Mouse (Mus musculus): Measurements from ENCODE around the gene Arhgdib. TPM values are rescaled to one million over a fixed set of nuclear protein-coding genes. Genes with fewer than 3 reads are reported as not detected.

Gene Arhgdib
- polyA plus RNA-seq, 1 experiment from 2014 or later, result 164 TPM

GRCm38 (mm10) chr6:136921601-136922000, 20.1 kb downstream of the Arhgdib start:
- Histone ChIP-seq H3K27ac (ENCODE audit: low read length) (no peak overlapping the region), H3K9me3 (replicated peaks; ENCODE audit: control insufficient read depth, low read length) (no peaks in the 10 kb centered on the region), H3K9ac (ENCODE audit: low read depth, low read length) (no peak overlapping the region), H3K4me1 (ENCODE audit: control insufficient read depth, low read depth, low read length) (no peaks in the 10 kb centered on the region), H3K4me2 (ENCODE audit: low read depth, low read length) (no peak overlapping the region), H3K27me3 (ENCODE audit: control insufficient read depth, insufficient read depth, low read depth, low read length) (no peaks in the 10 kb centered on the region), H3K4me3 (ENCODE audit: low read depth, low read length) (no peak overlapping the region), H3K36me3 (ENCODE audit: control insufficient read depth, insufficient read depth) (no peaks in the 10 kb centered on the region; the same call in 1 of the 2 replicates)
- WGBS (ENCODE audit: insufficient replicate concordance), result 57% methylated on average over 7 of the region's 7 CpGs
- no peak for ATAC-seq (ENCODE audit: low read depth)

DNA sequence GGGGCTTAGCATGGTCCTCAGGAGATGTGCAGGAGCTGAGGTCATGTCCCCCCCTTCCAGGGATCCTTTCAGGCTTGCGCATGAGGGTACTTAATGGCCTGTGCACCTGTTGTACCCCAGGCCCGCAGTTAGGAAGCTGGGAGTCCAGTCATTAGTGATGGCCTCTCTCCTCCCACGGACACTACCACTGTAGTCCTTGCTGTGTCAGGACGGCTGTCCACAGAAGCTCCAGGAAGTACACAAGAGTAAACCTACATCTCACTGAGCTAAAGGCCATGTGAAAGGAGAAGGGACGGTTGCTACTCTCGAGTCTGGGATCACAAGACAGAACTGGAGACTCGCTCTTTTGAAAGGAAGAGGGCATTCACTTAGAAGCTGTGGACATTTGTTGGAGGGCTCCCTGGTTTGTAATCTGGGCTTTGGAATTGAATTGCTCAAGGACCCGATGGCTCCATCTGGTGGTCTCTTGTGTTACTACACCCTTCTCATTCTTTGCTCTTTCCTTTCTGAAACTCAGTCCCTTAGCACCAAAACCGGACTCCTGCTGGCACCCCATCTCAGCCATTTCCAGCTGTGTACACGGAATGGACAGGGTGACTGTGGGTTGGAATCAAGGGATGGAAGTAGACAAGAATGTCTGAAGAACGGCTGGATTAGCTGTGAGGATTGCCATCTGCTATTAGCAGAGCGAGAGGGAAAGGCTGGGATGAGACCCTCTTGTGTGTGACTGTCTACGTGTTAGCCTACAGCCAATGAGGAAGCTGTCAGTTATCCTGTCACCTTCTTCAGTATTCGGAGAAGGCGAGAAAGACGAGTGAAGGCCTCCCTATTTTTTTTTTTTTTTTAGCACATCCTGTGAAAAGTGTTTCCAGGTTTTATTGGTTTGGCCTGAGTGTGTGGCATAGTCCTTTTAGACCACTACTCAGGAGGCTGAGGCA, 21.1 kb downstream of the Arhgdib start:
- Histone ChIP-seq H3K4me2 (ENCODE audit: low read depth, low read length) (no peak overlapping the region), H3K9me3 (replicated peaks; ENCODE audit: control insufficient read depth, low read length) (no peaks in the 10 kb centered on the region), H3K27ac (ENCODE audit: low read length) (no peak overlapping the region), H3K4me1 (ENCODE audit: control insufficient read depth, low read depth, low read length) (no peaks in the 10 kb centered on the region), H3K27me3 (ENCODE audit: control insufficient read depth, insufficient read depth, low read depth, low read length) (no peaks in the 10 kb centered on the region), H3K4me3 (ENCODE audit: low read depth, low read length) (no peak overlapping the region), H3K9ac (ENCODE audit: low read depth, low read length) (no peak overlapping the region), H3K36me3 (ENCODE audit: control insufficient read depth, insufficient read depth) (no peaks in the 10 kb centered on the region; the same call in 1 of the 2 replicates)
- WGBS (ENCODE audit: insufficient replicate concordance), result 33% methylated on average over 16 of the region's 16 CpGs
- no peak for ATAC-seq (ENCODE audit: low read depth)

DNA sequence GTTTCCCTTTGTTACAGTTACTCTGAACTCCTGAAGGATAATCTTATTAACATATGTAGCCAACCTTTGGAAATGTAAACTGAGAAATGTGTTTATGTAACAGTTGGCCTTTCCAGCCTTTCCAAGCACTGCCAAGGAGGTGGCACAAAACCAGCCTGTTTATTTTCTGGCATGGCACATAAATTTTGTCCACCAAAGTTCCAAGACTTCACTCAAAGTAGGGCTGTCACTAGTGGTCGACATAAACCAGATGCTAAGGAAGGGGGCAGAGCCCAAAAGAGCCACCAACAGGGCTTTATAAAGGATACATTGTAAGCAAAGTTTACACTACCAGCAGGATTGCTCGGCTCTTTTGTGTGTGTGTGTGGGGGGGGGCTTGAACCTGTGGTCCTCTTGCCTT, 23.8 kb downstream of the Arhgdib start:
- H3K27ac ChIP-seq (ENCODE audit: low read length), result no peak overlapping the region
- no peak overlapping the region for H3K9ac ChIP-seq (ENCODE audit: low read depth, low read length)
- H3K4me1 ChIP-seq (ENCODE audit: control insufficient read depth, low read depth, low read length), result no peaks in the 10 kb centered on the region
- H3K4me3 ChIP-seq (ENCODE audit: low read depth, low read length), result no peak overlapping the region
- H3K9me3 ChIP-seq (replicated peaks; ENCODE audit: control insufficient read depth, low read length), result no peaks in the 10 kb centered on the region
- no peaks in the 10 kb centered on the region for H3K36me3 ChIP-seq (ENCODE audit: control insufficient read depth, insufficient read depth)
- no peak overlapping the region for H3K4me2 ChIP-seq (ENCODE audit: low read depth, low read length)
- no peaks in the 10 kb centered on the region for H3K27me3 ChIP-seq (ENCODE audit: control insufficient read depth, insufficient read depth, low read depth, low read length)
- ATAC-seq (ENCODE audit: low read depth), result no peak
- WGBS (ENCODE audit: insufficient replicate concordance), result 57% methylated on average over 2 of the region's 2 CpGs

DNA sequence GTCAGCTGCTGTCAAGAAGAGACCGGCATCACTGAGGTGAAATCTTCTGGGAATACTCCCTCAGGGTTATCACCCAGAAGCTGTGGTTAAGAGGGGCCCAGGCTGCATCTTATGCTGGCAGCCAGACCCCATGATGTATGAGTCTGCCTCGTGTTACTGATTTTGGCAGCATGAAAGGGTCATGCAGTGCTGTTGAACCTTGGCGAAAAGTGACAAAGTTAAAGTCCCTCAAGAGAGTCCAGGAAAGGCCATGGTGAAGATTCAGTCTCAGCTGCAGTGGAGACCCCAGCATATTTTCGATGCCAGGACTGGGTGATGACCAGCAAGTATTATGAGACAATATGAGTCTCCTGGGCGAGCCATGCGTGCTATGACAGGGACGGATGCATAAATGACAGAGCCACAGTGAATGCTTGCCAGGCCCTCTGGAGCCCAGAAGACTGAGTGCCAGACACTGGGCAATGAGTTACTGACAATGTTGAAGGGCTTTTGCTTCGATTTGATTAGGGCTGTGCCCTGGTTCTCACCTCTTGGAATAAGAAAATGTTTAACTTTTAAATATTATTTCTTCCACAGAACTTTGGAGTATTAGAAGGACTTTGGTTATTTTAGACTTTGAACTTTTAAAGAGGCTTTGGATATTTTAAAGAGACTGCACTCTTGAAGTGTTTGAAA, 25.8 kb downstream of the Arhgdib start:
- no peak overlapping the region for H3K9ac ChIP-seq (ENCODE audit: low read depth, low read length)

GRCm38 (mm10) chr6:136914234-136914633, 27.5 kb downstream of the Arhgdib start:
- no peak overlapping the region for H3K27ac ChIP-seq (ENCODE audit: low read length)
- H3K9ac ChIP-seq (ENCODE audit: low read depth, low read length), result no peak overlapping the region
- no peak for ATAC-seq (ENCODE audit: low read depth)
- no peak overlapping the region for H3K4me2 ChIP-seq (ENCODE audit: low read depth, low read length)
- no peaks in the 10 kb centered on the region for H3K36me3 ChIP-seq (ENCODE audit: control insufficient read depth, insufficient read depth)
- no peaks in the 10 kb centered on the region for H3K9me3 ChIP-seq (replicated peaks; ENCODE audit: control insufficient read depth, low read length)
- H3K4me1 ChIP-seq (ENCODE audit: control insufficient read depth, low read depth, low read length), result no peaks in the 10 kb centered on the region
- H3K4me3 ChIP-seq (ENCODE audit: low read depth, low read length), result no peak overlapping the region
- H3K27me3 ChIP-seq (ENCODE audit: control insufficient read depth, insufficient read depth, low read depth, low read length), result no peaks in the 10 kb centered on the region
- 73% methylated on average over 6 of the region's 6 CpGs for WGBS (ENCODE audit: insufficient replicate concordance)

More for the DNA sequence above, 25.8 kb downstream of the Arhgdib start:
- ATAC-seq (ENCODE audit: low read depth), result no peak
- H3K4me2 ChIP-seq (ENCODE audit: low read depth, low read length), result no peak overlapping the region
- no peaks in the 10 kb centered on the region for H3K4me1 ChIP-seq (ENCODE audit: control insufficient read depth, low read depth, low read length)
- H3K27me3 ChIP-seq (ENCODE audit: control insufficient read depth, insufficient read depth, low read depth, low read length), result no peaks in the 10 kb centered on the region
- H3K36me3 ChIP-seq (ENCODE audit: control insufficient read depth, insufficient read depth), result no peaks in the 10 kb centered on the region
- no peaks in the 10 kb centered on the region for H3K9me3 ChIP-seq (replicated peaks; ENCODE audit: control insufficient read depth, low read length)
- H3K4me3 ChIP-seq (ENCODE audit: low read depth, low read length), result no peak overlapping the region
- 64% methylated on average over 8 of the region's 8 CpGs for WGBS (ENCODE audit: insufficient replicate concordance)
- no peak overlapping the region for H3K27ac ChIP-seq (ENCODE audit: low read length)

DNA sequence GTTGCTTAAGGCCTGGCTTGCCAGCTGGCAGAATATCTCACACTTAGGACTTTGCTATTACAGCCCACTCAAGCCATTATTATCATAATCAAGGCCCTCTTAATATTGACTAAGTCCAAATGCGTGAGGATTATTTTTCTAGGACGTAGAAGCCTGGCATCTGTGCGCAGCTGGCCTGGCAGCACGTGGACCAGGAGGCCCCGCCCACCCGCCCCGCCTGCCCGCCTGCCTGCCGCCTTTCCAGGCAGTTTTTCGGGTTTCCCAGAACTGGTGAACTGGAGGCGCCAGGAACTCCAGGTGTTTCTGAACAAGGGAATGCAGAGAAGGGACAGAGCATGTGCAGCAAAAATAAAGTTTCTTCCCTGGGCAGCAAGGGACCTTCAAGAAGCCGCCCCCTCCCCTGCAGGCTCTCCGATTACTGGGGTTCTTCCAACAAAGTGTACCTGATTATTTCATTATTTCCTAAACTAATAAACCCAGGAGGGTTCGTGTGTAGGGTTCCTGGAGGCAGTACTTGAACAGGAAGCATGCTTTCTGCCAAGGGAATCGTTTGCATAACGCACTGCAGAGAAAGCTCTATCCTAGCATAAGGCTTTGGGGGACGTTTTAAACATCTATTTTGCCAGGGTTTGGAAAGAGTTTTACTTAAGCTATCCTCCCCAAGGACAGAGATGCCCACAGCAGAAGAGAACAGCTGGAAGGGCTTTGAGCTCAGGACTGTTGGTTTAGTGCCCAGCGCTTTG, 28.1 kb downstream of the Arhgdib start:
- no peak for ATAC-seq (ENCODE audit: low read depth)
- Histone ChIP-seq H3K4me3 (ENCODE audit: low read depth, low read length) (no peak overlapping the region), H3K4me1 (ENCODE audit: control insufficient read depth, low read depth, low read length) (no peaks in the 10 kb centered on the region), H3K4me2 (ENCODE audit: low read depth, low read length) (no peak overlapping the region), H3K9ac (ENCODE audit: low read depth, low read length) (no peak overlapping the region), H3K27ac (ENCODE audit: low read length) (no peak overlapping the region), H3K9me3 (replicated peaks; ENCODE audit: control insufficient read depth, low read length) (no peaks in the 10 kb centered on the region), H3K36me3 (ENCODE audit: control insufficient read depth, insufficient read depth) (no peaks in the 10 kb centered on the region), H3K27me3 (ENCODE audit: control insufficient read depth, insufficient read depth, low read depth, low read length) (no peaks in the 10 kb centered on the region)
- 29% methylated on average over 18 of the region's 18 CpGs for WGBS (ENCODE audit: insufficient replicate concordance)

- WGBS (ENCODE audit: insufficient replicate concordance), result 64% methylated on average over 1 of the region's 2 CpGs
These were observed 28.9 kb downstream of the Arhgdib start for GRCm38 (mm10) chr6:136912751-136913265.

DNA sequence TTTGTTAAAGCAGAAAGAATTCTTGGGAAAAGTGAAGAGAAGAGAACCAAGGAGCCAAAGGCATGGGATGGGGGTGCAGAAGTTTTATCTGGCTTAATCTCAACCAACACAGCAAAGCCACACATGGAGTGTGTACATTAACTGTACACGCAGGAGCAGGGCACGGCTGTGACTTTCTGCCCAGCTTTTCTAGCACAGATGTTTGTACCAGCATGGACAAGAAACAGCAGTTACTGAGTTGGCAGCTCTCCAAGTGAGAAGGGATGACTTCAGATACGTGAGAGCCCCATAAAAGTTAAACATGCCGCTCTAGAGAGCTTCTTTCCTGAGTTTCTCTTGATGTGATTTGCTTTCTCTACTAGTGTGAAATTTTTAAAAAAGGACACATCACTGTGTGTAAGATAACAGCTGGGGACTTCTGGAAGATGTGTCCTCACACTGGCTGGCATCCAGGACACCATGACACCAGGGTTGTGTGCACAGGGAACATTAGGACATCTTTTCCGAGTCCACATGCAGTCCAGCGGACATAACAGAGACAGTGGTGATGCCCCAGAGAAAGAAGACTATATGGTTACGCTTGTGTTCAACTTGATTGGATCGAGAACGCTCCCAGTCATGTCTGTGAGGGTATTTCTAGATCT, 31.3 kb downstream of the Arhgdib start:
- ATAC-seq (ENCODE audit: low read depth), result no peak
- no peak overlapping the region for H3K4me3 ChIP-seq (ENCODE audit: low read depth, low read length)
- H3K4me2 ChIP-seq (ENCODE audit: low read depth, low read length), result no peak overlapping the region
- H3K9ac ChIP-seq (ENCODE audit: low read depth, low read length), result no peak overlapping the region
- no peaks in the 10 kb centered on the region for H3K4me1 ChIP-seq (ENCODE audit: control insufficient read depth, low read depth, low read length)
- H3K9me3 ChIP-seq (replicated peaks; ENCODE audit: control insufficient read depth, low read length), result no peaks in the 10 kb centered on the region
- H3K36me3 ChIP-seq (ENCODE audit: control insufficient read depth, insufficient read depth), result no peaks in the 10 kb centered on the region
- H3K27me3 ChIP-seq (ENCODE audit: control insufficient read depth, insufficient read depth, low read depth, low read length), result no peaks in the 10 kb centered on the region
- WGBS (ENCODE audit: insufficient replicate concordance), result 66% methylated on average over 9 of the region's 9 CpGs
- H3K27ac ChIP-seq (ENCODE audit: low read length), result no peak overlapping the region

More at GRCm38 (mm10) chr6:136912751-136913265, 28.9 kb downstream of the Arhgdib start:
- Histone ChIP-seq H3K4me3 (ENCODE audit: low read depth, low read length) (no peak overlapping the region), H3K27ac (ENCODE audit: low read length) (no peak overlapping the region), H3K9ac (ENCODE audit: low read depth, low read length) (no peak overlapping the region), H3K4me1 (ENCODE audit: control insufficient read depth, low read depth, low read length) (no peaks in the 10 kb centered on the region), H3K9me3 (replicated peaks; ENCODE audit: control insufficient read depth, low read length) (no peaks in the 10 kb centered on the region), H3K4me2 (ENCODE audit: low read depth, low read length) (no peak overlapping the region), H3K27me3 (ENCODE audit: control insufficient read depth, insufficient read depth, low read depth, low read length) (no peaks in the 10 kb centered on the region), H3K36me3 (ENCODE audit: control insufficient read depth, insufficient read depth) (no peaks in the 10 kb centered on the region)
- no peak for ATAC-seq (ENCODE audit: low read depth)
